8 mouse cellular contexts compared by ENCODE assay signal in the genomic region with DNA sequence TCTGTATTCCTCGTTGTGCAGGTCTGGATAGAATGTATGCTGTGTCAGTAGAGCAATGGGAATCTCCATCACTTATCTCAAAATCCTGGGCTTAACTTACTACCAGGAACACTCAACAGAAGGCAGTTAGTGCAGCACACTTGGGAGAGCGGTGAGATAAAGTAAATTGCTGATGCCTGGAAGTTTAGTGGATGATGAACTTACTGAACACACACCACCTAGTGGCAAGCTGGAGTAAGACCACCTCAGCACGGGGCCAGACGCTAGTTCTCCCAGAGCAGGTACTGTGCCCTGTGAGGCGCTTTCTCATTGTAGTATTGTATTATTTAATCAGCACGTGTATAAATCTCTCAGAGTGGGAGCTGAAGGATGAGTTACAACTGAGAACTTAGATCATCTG. TPM values are rescaled to one million over a fixed set of nuclear protein-coding genes. Genes with fewer than 3 reads are reported as not detected.
A peak's percentile ranks its signal among the peaks of the same experiment; 100 is the strongest.
DNase-seq lines count a peak whose midpoint lies in the region; ATAC-seq lines count a peak whose summit lies in the region.

No protein-coding gene starts in this region.

- no peak overlapping the region for H3K27ac ChIP-seq in limb, embryonic 11.5 days (replicated peaks; ENCODE audit: low read depth, low read length)
- no peak overlapping the region for H3K27ac ChIP-seq in neural tube, embryonic 12.5 days

- no peaks in the 10 kb centered on the region for H3K9me3 ChIP-seq in limb, embryonic 11.5 days (ENCODE audit: control insufficient read depth, low read length)
- H3K9me3 ChIP-seq in neural tube, embryonic 12.5 days, result no peaks in the 10 kb centered on the region

- no peaks in the 10 kb centered on the region for H3K36me3 ChIP-seq in limb, embryonic 11.5 days (ENCODE audit: control insufficient read depth, insufficient read depth, low read length)
- no peaks in the 10 kb centered on the region for H3K36me3 ChIP-seq in neural tube, embryonic 12.5 days

- DNase-seq in ovary, postnatal 36 days (ENCODE audit: low spot score), result peak; percentile 44
- no peak for DNase-seq in ovary, postnatal 10 days (ENCODE audit: low spot score)
- DNase-seq in adipocyte (ENCODE audit: low spot score), result peak; percentile 65
- DNase-seq in embryo, embryonic 10.5 days (ENCODE audit: low spot score), result peak; percentile 87
- peak; percentile 54 for DNase-seq in heart, postnatal 4 days
- peak; percentile 77 for DNase-seq in limb, embryonic 11.5 days (ENCODE audit: low spot score)

- no peak overlapping the region for H3K4me2 ChIP-seq in limb, embryonic 11.5 days (ENCODE audit: low read depth, severe bottlenecking)
- no peak overlapping the region for H3K4me2 ChIP-seq in neural tube, embryonic 12.5 days (replicated peaks)

- H3K27me3 ChIP-seq in limb, embryonic 11.5 days (ENCODE audit: control insufficient read depth, insufficient read depth, low read length), result no peaks in the 10 kb centered on the region
- H3K27me3 ChIP-seq in neural tube, embryonic 12.5 days (replicated peaks), result 0 out of 2 replicates have a peak, but pooled peaks cover 3% of the 10 kb centered on the region

- no peak for ATAC-seq in limb, embryonic 11.5 days (ENCODE audit: insufficient number of reproducible peaks, low FRiP score, low TSS enrichment, low read depth)
- peak; percentile 29; the same call in 1 of the 2 replicates for ATAC-seq in neural tube, embryonic 12.5 days (ENCODE audit: low FRiP score, low read depth)
- ATAC-seq in inflammation-experienced regulatory T-cells, adult 6 months, result no peak

- H3K4me1 ChIP-seq in limb, embryonic 11.5 days (ENCODE audit: control insufficient read depth, insufficient read depth, low read length), result no peaks in the 10 kb centered on the region; the same call in 1 of the 2 replicates
- H3K4me1 ChIP-seq in neural tube, embryonic 12.5 days, result peaks cover 16% of the 10 kb centered on the region

- no peak overlapping the region for H3K9ac ChIP-seq in limb, embryonic 11.5 days (ENCODE audit: low read length)
- H3K9ac ChIP-seq in neural tube, embryonic 12.5 days, result no peak overlapping the region

- 11% methylated on average over 6 of the region's 6 CpGs for WGBS in limb, embryonic 11.5 days
- 8% methylated on average over 6 of the region's 6 CpGs for WGBS in neural tube, embryonic 12.5 days

- no peak overlapping the region for H3K4me3 ChIP-seq in limb, embryonic 11.5 days (ENCODE audit: low read depth, low read length)
- H3K4me3 ChIP-seq in neural tube, embryonic 12.5 days, result no peak overlapping the region

RNA-seq across cellular contexts. Expression of a gene that starts 42.4 kb away (rescaled TPM):
- total RNA-seq in heart, postnatal 4 days (2021), result 1 to 10 TPM; 6.6 to 7.2 TPM
- 0.09 and 0.24 TPM in 2 replicates for polyA plus RNA-seq in limb, embryonic 11.5 days (2014; fragmentation: Nextera tagmentation; extraction: Ambion mirVana)
- 0.49 and 0.82 TPM in 2 replicates for polyA plus RNA-seq in neural tube, embryonic 12.5 days (2016; fragmentation: Nextera tagmentation; extraction: Ambion mirVana)
- polyA plus RNA-seq in inflammation-experienced regulatory T-cells, adult 6 months (2017; shearing (Covaris generic)), result under 1 TPM in 2 of 3 experiments, not detected in 1; 0.39 to 0.59 TPM
